9 mouse cellular contexts compared by ENCODE assay signal in genomic region chr9:110742951-110743455, GRCm38 (mm10). TPM values are rescaled to one million over a fixed set of nuclear protein-coding genes. Genes with fewer than 3 reads are reported as not detected.
DNase-seq lines count a peak whose midpoint lies in the region; ATAC-seq and TF ChIP-seq lines count a peak whose summit lies in the region.
"Had no signal": no experiment of that assay in that cellular context is flagged by ENCODE, and none has a peak within 500 bp of the region (broad histone marks: within the 10 kb centered on the region; RNA-seq: fewer than 3 reads in every experiment).

No protein-coding gene starts in this region.

- WGBS in lung, embryonic 14.5 days = under 1% methylated on average over 47 of the region's 49 CpGs
- under 1% methylated on average over 49 of the region's 49 CpGs for WGBS in embryonic facial prominence, embryonic 10.5 days
- under 1% methylated on average over 41 of the region's 49 CpGs for WGBS in hindbrain, embryonic 14.5 days
- under 1% methylated on average over 49 of the region's 49 CpGs for WGBS in liver, embryonic 15.5 days (ENCODE audit: insufficient replicate concordance)
- 1% methylated on average over 42 of the region's 49 CpGs for WGBS in stomach, embryonic 16.5 days

- H3K27me3 ChIP-seq in lung, embryonic 14.5 days (ENCODE audit: insufficient read depth, low read length) = peaks cover 40% of the 10 kb centered on the region; the same call in 1 of the 2 replicates
- H3K27me3 ChIP-seq in embryonic facial prominence, embryonic 10.5 days (replicated peaks; ENCODE audit: low read depth, poor library complexity, severe bottlenecking) = peaks cover 81% of the 10 kb centered on the region
- peaks cover 24% of the 10 kb centered on the region for H3K27me3 ChIP-seq in hindbrain, embryonic 14.5 days (ENCODE audit: control insufficient read depth, insufficient read depth, low read length)
- H3K27me3 ChIP-seq in liver, embryonic 15.5 days = peaks cover 80% of the 10 kb centered on the region
- peaks cover 32% of the 10 kb centered on the region for H3K27me3 ChIP-seq in stomach, embryonic 16.5 days (ENCODE audit: control insufficient read depth, insufficient read depth, low read length)

- ATAC-seq in lung, embryonic 14.5 days (ENCODE audit: insufficient read depth) = peak; percentile 48
- ATAC-seq in hindbrain, embryonic 14.5 days (ENCODE audit: low FRiP score) = no peak
- ATAC-seq in liver, embryonic 15.5 days (ENCODE audit: insufficient read depth) = no peak
- ATAC-seq in stomach, embryonic 16.5 days (ENCODE audit: insufficient read depth, low FRiP score) = peak; percentile 16; the same call in 1 of the 2 replicates

- peak; percentile 69 for DNase-seq in lung, embryonic 14.5 days
- DNase-seq in lung, postnatal 36 days = no peak
- DNase-seq in embryonic facial prominence, embryonic 10.5 days (ENCODE audit: low spot score) = peak; percentile 80
- peak; percentile 49 for DNase-seq in hindbrain, embryonic 14.5 days (ENCODE audit: low spot score)
- DNase-seq in layer of hippocampus, adult 8-10 months (ENCODE audit: low spot score in 2 of 2) = no peak
- DNase-seq in gastrocnemius, postnatal 36 days = no peak

- peaks cover 6% of the 10 kb centered on the region for H3K4me1 ChIP-seq in lung, embryonic 14.5 days (ENCODE audit: insufficient read depth)
- peaks cover 72% of the 10 kb centered on the region for H3K4me1 ChIP-seq in embryonic facial prominence, embryonic 10.5 days
- peaks cover 9% of the 10 kb centered on the region for H3K4me1 ChIP-seq in hindbrain, embryonic 14.5 days (replicated peaks; ENCODE audit: control insufficient read depth, insufficient read depth, low read length)
- H3K4me1 ChIP-seq in liver, embryonic 15.5 days (replicated peaks) = peaks cover 8% of the 10 kb centered on the region
- H3K4me1 ChIP-seq in stomach, embryonic 16.5 days (ENCODE audit: control insufficient read depth, insufficient read depth, low read length) = peaks cover 5% of the 10 kb centered on the region; the same call in 1 of the 2 replicates

- intact Hi-C loops in gastrocnemius, postnatal 36 days (cut with DNase I) = no loop called here

- H3K36me3 ChIP-seq in lung, embryonic 14.5 days (ENCODE audit: insufficient read depth) = peaks cover 16% of the 10 kb centered on the region; the same call in 1 of the 2 replicates
- peaks cover 22% of the 10 kb centered on the region for H3K36me3 ChIP-seq in embryonic facial prominence, embryonic 10.5 days (replicated peaks)
- H3K36me3 ChIP-seq in hindbrain, embryonic 14.5 days (replicated peaks; ENCODE audit: control insufficient read depth, insufficient read depth) = no peaks in the 10 kb centered on the region
- H3K36me3 ChIP-seq in liver, embryonic 15.5 days (replicated peaks) = no peaks in the 10 kb centered on the region
- H3K36me3 ChIP-seq in stomach, embryonic 16.5 days (ENCODE audit: control insufficient read depth, insufficient read depth, low read length) = no peaks in the 10 kb centered on the region

- peak overlapping the region; percentile 67 for H3K4me3 ChIP-seq in lung, embryonic 14.5 days (ENCODE audit: low read depth, low read length)
- peak overlapping the region; percentile 84 for H3K4me3 ChIP-seq in embryonic facial prominence, embryonic 10.5 days
- H3K4me3 ChIP-seq in hindbrain, embryonic 14.5 days (replicated peaks; ENCODE audit: low read length) = peak overlapping the region; percentile 68
- peak overlapping the region; percentile 52 for H3K4me3 ChIP-seq in liver, embryonic 15.5 days (replicated peaks)
- H3K4me3 ChIP-seq in stomach, embryonic 16.5 days (replicated peaks; ENCODE audit: low read length) = peak overlapping the region; percentile 70

- H3K9ac ChIP-seq in lung, embryonic 14.5 days = peak overlapping the region; percentile 83
- H3K9ac ChIP-seq in hindbrain, embryonic 14.5 days = peak overlapping the region; percentile 81
- H3K9ac ChIP-seq in liver, embryonic 15.5 days = 0 out of 2 replicates have a peak overlapping the region, but pooled peaks have one; percentile 8
- H3K9ac ChIP-seq in stomach, embryonic 16.5 days (ENCODE audit: low read length) = peak overlapping the region; percentile 77

- H3K9me3 ChIP-seq in lung, embryonic 14.5 days (ENCODE audit: low read depth, low read length) = no peaks in the 10 kb centered on the region
- H3K9me3 ChIP-seq in embryonic facial prominence, embryonic 10.5 days = no peaks in the 10 kb centered on the region
- H3K9me3 ChIP-seq in hindbrain, embryonic 14.5 days (ENCODE audit: control insufficient read depth, low read length) = no peaks in the 10 kb centered on the region
- no peaks in the 10 kb centered on the region for H3K9me3 ChIP-seq in liver, embryonic 15.5 days (replicated peaks)
- no peaks in the 10 kb centered on the region for H3K9me3 ChIP-seq in stomach, embryonic 16.5 days (replicated peaks; ENCODE audit: control insufficient read depth, low read length)

- no peak for TF ChIP-seq CTCF in lung, embryonic 14.5 days (IDR thresholded peaks at IDR 0.05; ENCODE audit: low read depth)

- H3K4me2 ChIP-seq in lung, embryonic 14.5 days = peak overlapping the region; percentile 73
- peak overlapping the region; percentile 98 for H3K4me2 ChIP-seq in hindbrain, embryonic 14.5 days (replicated peaks)
- H3K4me2 ChIP-seq in liver, embryonic 15.5 days = peak overlapping the region; percentile 68
- peak overlapping the region; percentile 77 for H3K4me2 ChIP-seq in stomach, embryonic 16.5 days (ENCODE audit: low read depth, low read length)

- peak overlapping the region; percentile 96 for H3K27ac ChIP-seq in lung, embryonic 14.5 days (ENCODE audit: low read depth)
- peak overlapping the region; percentile 96 for H3K27ac ChIP-seq in embryonic facial prominence, embryonic 10.5 days (replicated peaks)
- 0 out of 2 replicates have a peak overlapping the region, but pooled peaks have one; percentile 5 for H3K27ac ChIP-seq in hindbrain, embryonic 14.5 days
- no peak overlapping the region for H3K27ac ChIP-seq in liver, embryonic 15.5 days (replicated peaks)
- peak overlapping the region; percentile 87 for H3K27ac ChIP-seq in stomach, embryonic 16.5 days (ENCODE audit: low read length)

RNA-seq across cellular contexts. Expression of gene Myl3, which starts 1.3 kb away (rescaled TPM):
- polyA plus RNA-seq in lung, embryonic 14.5 days (2014; fragmentation: Nextera tagmentation; extraction: Ambion mirVana) = 1.9 TPM in 2 replicates
- polyA plus RNA-seq in embryonic facial prominence, embryonic 10.5 days (2016; fragmentation: Nextera tagmentation; extraction: Ambion mirVana) = 0.86 and 4.4 TPM in 2 replicates
- polyA plus RNA-seq in hindbrain, embryonic 14.5 days (2014; fragmentation: Nextera tagmentation; extraction: Ambion mirVana) = 0.26 and 0.43 TPM in 2 replicates
- 2.8 and 3.0 TPM in 2 replicates for polyA plus RNA-seq in liver, embryonic 15.5 days (2015; fragmentation: Nextera tagmentation; extraction: Ambion mirVana)
- 0.59 and 12.9 TPM in 2 replicates for polyA plus RNA-seq in stomach, embryonic 16.5 days (2015; fragmentation: Nextera tagmentation; extraction: Ambion mirVana)
- 1 to 10 TPM in 1 of 4 experiments, under 1 TPM in 1, not detected in 2; 0.74 to 1.9 TPM for total RNA-seq in layer of hippocampus, adult 8-10 months (2022)
- 1,000 to 10,000 TPM in 1 of 2 experiments, 100 to 1,000 TPM in 1; 290 to 1,186 TPM for total RNA-seq in gastrocnemius, postnatal 36 days (2021)
- total RNA-seq: neutrophil, adult 5-6 weeks had no signal

RNA-seq across cellular contexts. Expression of gene Pth1r, which starts 3.9 kb away (rescaled TPM):
- polyA plus RNA-seq in lung, embryonic 14.5 days (2014; fragmentation: Nextera tagmentation; extraction: Ambion mirVana) = 88.6 and 97.8 TPM in 2 replicates
- polyA plus RNA-seq in embryonic facial prominence, embryonic 10.5 days (2016; fragmentation: Nextera tagmentation; extraction: Ambion mirVana) = 39.2 and 46.3 TPM in 2 replicates
- 10.1 and 12.8 TPM in 2 replicates for polyA plus RNA-seq in hindbrain, embryonic 14.5 days (2014; fragmentation: Nextera tagmentation; extraction: Ambion mirVana)
- 3.0 and 3.6 TPM in 2 replicates for polyA plus RNA-seq in liver, embryonic 15.5 days (2015; fragmentation: Nextera tagmentation; extraction: Ambion mirVana)
- 17.5 and 17.9 TPM in 2 replicates for polyA plus RNA-seq in stomach, embryonic 16.5 days (2015; fragmentation: Nextera tagmentation; extraction: Ambion mirVana)
- 10 to 100 TPM in 1 of 4 experiments, 1 to 10 TPM in 3; 6.1 to 10.5 (median 8.7) TPM for total RNA-seq in layer of hippocampus, adult 8-10 months (2022)
- total RNA-seq in gastrocnemius, postnatal 36 days (2021) = 1 to 10 TPM in 1 of 2 experiments, under 1 TPM in 1; 0.74 to 1.1 TPM
- total RNA-seq: neutrophil, adult 5-6 weeks had no signal

RNA-seq across cellular contexts. Expression of gene Prss42, which starts 55.0 kb away (rescaled TPM):
- polyA plus RNA-seq in lung, embryonic 14.5 days (2014; fragmentation: Nextera tagmentation; extraction: Ambion mirVana) = not detected in 2 replicates
- polyA plus RNA-seq in embryonic facial prominence, embryonic 10.5 days (2016; fragmentation: Nextera tagmentation; extraction: Ambion mirVana) = not detected in 2 replicates
- not detected in 2 replicates for polyA plus RNA-seq in hindbrain, embryonic 14.5 days (2014; fragmentation: Nextera tagmentation; extraction: Ambion mirVana)
- not detected in 2 replicates for polyA plus RNA-seq in liver, embryonic 15.5 days (2015; fragmentation: Nextera tagmentation; extraction: Ambion mirVana)
- polyA plus RNA-seq in stomach, embryonic 16.5 days (2015; fragmentation: Nextera tagmentation; extraction: Ambion mirVana) = not detected in 2 replicates
- not detected for total RNA-seq in layer of hippocampus, adult 8-10 months (2022)
- total RNA-seq in gastrocnemius, postnatal 36 days (2021) = not detected
- total RNA-seq: neutrophil, adult 5-6 weeks had no signal

Comparison
In these comparisons a context has a peak if more than half of its experiments do, and no peak if none do; other contexts are left out.
1. DNase-seq: peak in lung, embryonic 14.5 days (single experiment), embryonic facial prominence, embryonic 10.5 days (single experiment) and hindbrain, embryonic 14.5 days (single experiment); none in lung, postnatal 36 days (single experiment), layer of hippocampus, adult 8-10 months (0 of 2) and gastrocnemius, postnatal 36 days (0 of 2).
2. ATAC-seq: peak in lung, embryonic 14.5 days (single experiment) and stomach, embryonic 16.5 days (single experiment); none in hindbrain, embryonic 14.5 days (single experiment) and liver, embryonic 15.5 days (single experiment).
3. H3K9ac ChIP-seq: peak in every context shown above with its lines; median percentile 83 in lung, embryonic 14.5 days; 81 in hindbrain, embryonic 14.5 days; 77 in stomach, embryonic 16.5 days; 8 in liver, embryonic 15.5 days.
4. Peak in every context shown above with its lines, with median percentiles within 50 percentile points of each other: H3K4me2 ChIP-seq and H3K4me3 ChIP-seq.